Mouse (Mus musculus) lung, adult 2 months (tissue): Measurements from ENCODE around the gene Ccdc173. TPM values are rescaled to one million over a fixed set of nuclear protein-coding genes. Genes with fewer than 3 reads are reported as not detected.

ENCODE experiments used
- DNase-seq: peaks from one replicate; pipeline ENCODE4 v3.0.0; 2022
- H3K4me1 ChIP-seq: fragments of 200-500 bp; 2 replicates; pipeline ENCODE4 v1.6.1; 2011; ENCODE audit warnings: low read length; ENCODE audit not compliant: control insufficient read depth, insufficient read depth
- H3K4me3 ChIP-seq: fragments of 200-500 bp; replicated peaks from 2 replicates; pipeline ENCODE3; 2011; ENCODE audit warnings: low read depth, mild to moderate bottlenecking, control low read depth, low read length; ENCODE audit errors: extremely low read depth
- CTCF ChIP-seq: fragments of 200-500 bp; IDR thresholded peaks from 2 replicates; pipeline ENCODE4 v1.5.1; 2011; ENCODE audit warnings: mild to moderate bottlenecking, low read length, control low read depth; ENCODE audit not compliant: insufficient read depth
- POLR2A ChIP-seq: fragments of 200-500 bp; IDR thresholded peaks from 2 replicates; pipeline ENCODE4 v1.6.1; 2011; ENCODE audit warnings: low read depth, mild to moderate bottlenecking, control low read depth, low read length, borderline replicate concordance; ENCODE audit errors: extremely low read depth
- WGBS: fragments of 180-500 bp; shearing (Covaris S2); methylation state at CpG from one replicate; pipeline ENCODE4 v1.1.7; 2018; 5-methylcytosine and 5-hydroxymethylcytosine counted together
- polyA plus RNA-seq: library from polyadenylated mRNA; depleted of rRNA; stranded (reverse); fragments of >200 nt; gene quantifications from 2 replicates; pipeline ENCODE4 v1.2.3, GENCODE M21; 2012; rRNA removed

The Ccdc173 gene
- polyA plus RNA-seq = 0.37 and 0.54 TPM in 2 replicates

DNA sequence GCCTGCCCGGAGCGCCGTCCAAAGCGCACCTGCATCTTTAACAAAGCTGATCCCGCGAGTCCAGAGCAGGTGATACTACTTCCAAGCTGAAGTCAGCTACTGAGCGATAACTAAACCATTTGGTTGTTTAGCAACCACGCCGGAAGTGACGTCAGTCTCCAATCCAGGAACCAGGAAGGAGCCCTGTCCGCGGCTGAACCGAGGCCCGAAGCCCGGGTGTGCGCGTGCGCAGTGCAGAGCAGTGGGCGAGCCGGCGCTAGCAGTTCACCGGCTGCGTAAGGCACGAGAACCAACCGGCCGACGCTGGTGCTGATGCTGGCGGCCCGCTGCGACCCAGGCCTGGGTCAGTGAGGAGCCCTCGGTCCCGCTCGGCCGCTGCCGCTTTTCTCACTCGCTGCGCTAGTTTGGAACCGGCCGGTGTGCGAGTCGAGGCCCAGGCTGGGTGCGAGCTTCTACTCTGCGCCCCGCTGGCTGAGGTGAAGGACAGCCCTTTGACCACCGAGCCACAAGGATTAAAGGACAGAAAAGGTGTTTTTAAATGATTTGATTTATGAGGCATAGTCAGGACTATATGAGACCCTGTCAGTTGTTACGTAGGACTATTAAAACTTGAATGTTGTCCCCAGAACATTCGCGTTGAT, at the start of gene Ccdc173, which contains the start of gene Phospho2:
Ccdc173 (minus strand) TSS at position 147 of the 641 bp plus-strand sequence.
Phospho2 (plus strand) TSS at position 195 of the 641 bp plus-strand sequence.
- peak within 1 kb of the TSS; percentile 86 for H3K4me3 ChIP-seq
- H3K4me1 ChIP-seq = peaks cover 2% of the 10 kb centered on the region; the same call in 1 of the 2 replicates
- WGBS = 2% methylated on average over 48 of the region's 48 CpGs
- peak; percentile 97 for DNase-seq
- TF ChIP-seq CTCF (no peak), POLR2A (peak; percentile 85)

- Histone ChIP-seq H3K4me1 (no peaks in the 10 kb centered on the region), H3K4me3 (no peak overlapping the region)
- TF ChIP-seq CTCF = no peak
- no peak for TF ChIP-seq POLR2A
- no peak for DNase-seq
These were observed 49.3 kb upstream of the Ccdc173 start for GRCm38 (mm10) chr2:69838707-69839106.

GRCm38 (mm10) chr2:69837996-69838395, 48.6 kb upstream of the Ccdc173 start:
- Histone ChIP-seq H3K4me3 (no peak overlapping the region), H3K4me1 (no peaks in the 10 kb centered on the region)
- TF ChIP-seq CTCF = peak; percentile 15; the same call in 1 of the 2 replicates
- TF ChIP-seq POLR2A = no peak
- 46% methylated on average over 3 of the region's 3 CpGs for WGBS
- DNase-seq = no peak

- 81% methylated on average over 7 of the region's 7 CpGs for WGBS
- TF ChIP-seq POLR2A (no peak), CTCF (no peak)
- H3K4me1 ChIP-seq = no peaks in the 10 kb centered on the region
These were observed 48.0 kb upstream of the Ccdc173 start for GRCm38 (mm10) chr2:69837244-69837967.

GRCm38 (mm10) chr2:69830116-69830515, 40.7 kb upstream of the Ccdc173 start:
- 84% methylated on average over 8 of the region's 8 CpGs for WGBS
- DNase-seq = no peak
- H3K4me3 ChIP-seq = no peak overlapping the region
- 0 out of 2 replicates have a peak, but pooled peaks cover 3% of the 10 kb centered on the region for H3K4me1 ChIP-seq
- no peak for TF ChIP-seq POLR2A
- TF ChIP-seq CTCF = no peak

More at GRCm38 (mm10) chr2:69837244-69837967, 48.0 kb upstream of the Ccdc173 start:
- H3K4me3 ChIP-seq = no peak overlapping the region
- DNase-seq = no peak

GRCm38 (mm10) chr2:69829680-69830079, 40.3 kb upstream of the Ccdc173 start:
- 80% methylated on average over 2 of the region's 2 CpGs for WGBS
- Histone ChIP-seq H3K4me1 (0 out of 2 replicates have a peak, but pooled peaks cover 3% of the 10 kb centered on the region), H3K4me3 (no peak overlapping the region)
- no peak for DNase-seq
- TF ChIP-seq POLR2A (no peak), CTCF (no peak)

- TF ChIP-seq POLR2A (no peak), CTCF (no peak)
- no peak for DNase-seq
- 39% methylated on average over 7 of the region's 7 CpGs for WGBS
These were observed 38.7 kb upstream of the Ccdc173 start for GRCm38 (mm10) chr2:69828031-69828430.

GRCm38 (mm10) chr2:69826380-69826779, 37.0 kb upstream of the Ccdc173 start:
- H3K4me3 ChIP-seq = no peak overlapping the region
- DNase-seq = no peak
- 59% methylated on average over 2 of the region's 2 CpGs for WGBS
- 0 out of 2 replicates have a peak, but pooled peaks cover 3% of the 10 kb centered on the region for H3K4me1 ChIP-seq
- TF ChIP-seq POLR2A = no peak
- TF ChIP-seq CTCF = no peak

More at GRCm38 (mm10) chr2:69828031-69828430, 38.7 kb upstream of the Ccdc173 start:
- H3K4me1 ChIP-seq = 0 out of 2 replicates have a peak, but pooled peaks cover 3% of the 10 kb centered on the region
- H3K4me3 ChIP-seq = no peak overlapping the region

GRCm38 (mm10) chr2:69825898-69826297, 36.5 kb upstream of the Ccdc173 start:
- DNase-seq = no peak
- WGBS = 70% methylated on average over 10 of the region's 10 CpGs
- TF ChIP-seq POLR2A (no peak), CTCF (no peak)

More at GRCm38 (mm10) chr2:69825898-69826297, 36.5 kb upstream of the Ccdc173 start:
- no peak overlapping the region for H3K4me3 ChIP-seq
- H3K4me1 ChIP-seq = 0 out of 2 replicates have a peak, but pooled peaks cover 3% of the 10 kb centered on the region
